Comparison of ENCODE assay signal across 12 mouse cellular contexts in the genomic region with DNA sequence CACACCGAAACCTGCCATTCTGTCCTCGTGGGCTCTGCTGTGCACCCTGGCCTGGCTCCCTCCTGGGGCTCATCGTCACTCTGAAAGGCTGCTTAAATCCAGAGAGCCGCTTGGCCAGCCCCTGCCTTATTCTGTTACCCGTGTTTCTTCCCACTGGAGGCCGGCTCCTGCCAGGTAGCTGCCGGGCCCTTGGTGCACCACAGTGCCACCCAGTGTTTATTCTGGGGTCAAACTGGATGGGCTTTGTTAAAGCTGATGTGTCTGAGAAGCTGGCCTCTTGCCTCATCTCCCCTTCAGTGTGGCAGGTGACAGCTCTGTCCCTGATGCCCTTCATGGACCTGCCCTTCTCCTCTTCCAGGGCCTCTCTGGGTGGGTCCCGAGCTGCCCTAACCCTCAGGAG.
DNase-seq lines count a peak whose midpoint lies in the region; ATAC-seq and TF ChIP-seq lines count a peak whose summit lies in the region.
"Had no signal": no experiment of that assay in that cellular context is flagged by ENCODE, and none has a peak within 500 bp of the region (broad histone marks: within the 10 kb centered on the region; RNA-seq: fewer than 3 reads in every experiment).

No protein-coding gene starts in this region.

- no peak overlapping the region for H3K4me2 ChIP-seq in midbrain, embryonic 13.5 days (replicated peaks)
- H3K4me2 ChIP-seq: heart, embryonic 13.5 days; liver, embryonic 13.5 days; neural tube, embryonic 12.5 days had no signal

- WGBS in midbrain, embryonic 13.5 days, result 56% methylated on average over 8 of the region's 8 CpGs

- no peak for ATAC-seq in midbrain, embryonic 13.5 days

- no peak overlapping the region for H3K9ac ChIP-seq in midbrain, embryonic 13.5 days (replicated peaks)
- H3K9ac ChIP-seq: heart, embryonic 13.5 days; liver, embryonic 13.5 days; neural tube, embryonic 12.5 days had no signal

- H3K27me3 ChIP-seq in midbrain, embryonic 13.5 days, result no peaks in the 10 kb centered on the region
- H3K27me3 ChIP-seq: liver, embryonic 13.5 days; neural tube, embryonic 12.5 days had no signal

- no peak overlapping the region for H3K27ac ChIP-seq in layer of hippocampus, adult 2 months
- peak overlapping the region; percentile 76 for H3K27ac ChIP-seq in midbrain, embryonic 13.5 days
- H3K27ac ChIP-seq: heart, embryonic 13.5 days; liver, embryonic 13.5 days; neural tube, embryonic 12.5 days had no signal

- peak; percentile 46 to 55 for DNase-seq in cerebellum, postnatal 10 days
- no peak for DNase-seq in cerebellum, adult 9-10 months
- DNase-seq in layer of hippocampus, adult 2 months (ENCODE audit: low spot score in 2 of 2), result no peak
- DNase-seq in layer of hippocampus, postnatal 10 days (ENCODE audit: low spot score in 2 of 2), result no peak
- DNase-seq in ZHBTc4 (ENCODE audit: low read depth, low spot score), result peak; percentile 67
- DNase-seq in thymus, postnatal 25 days, result no peak
- DNase-seq in thymus, postnatal 0 days (ENCODE audit: low spot score), result no peak
- DNase-seq: adrenal gland, postnatal 25 days; liver, embryonic 13.5 days had no signal

- H3K4me3 ChIP-seq in layer of hippocampus, adult 2 months, result no peak overlapping the region
- H3K4me3 ChIP-seq in midbrain, embryonic 13.5 days (replicated peaks), result no peak overlapping the region
- H3K4me3 ChIP-seq: heart, embryonic 13.5 days; liver, embryonic 13.5 days; neural tube, embryonic 12.5 days had no signal

- peak; percentile 60 for TF ChIP-seq CTCF in layer of hippocampus, adult 2 months (conservative IDR thresholded peaks at IDR 0.05)

- peaks cover 34% of the 10 kb centered on the region for H3K4me1 ChIP-seq in midbrain, embryonic 13.5 days (replicated peaks)

- H3K36me3 ChIP-seq in midbrain, embryonic 13.5 days, result peaks cover 35% of the 10 kb centered on the region
- H3K36me3 ChIP-seq: heart, embryonic 13.5 days; liver, embryonic 13.5 days had no signal

- 0 out of 2 replicates have a peak, but pooled peaks cover 4% of the 10 kb centered on the region for H3K9me3 ChIP-seq in midbrain, embryonic 13.5 days
- H3K9me3 ChIP-seq: heart, embryonic 13.5 days had no signal

Comparison
In these comparisons a context has a peak if more than half of its experiments do, and no peak if none do; other contexts are left out.
1. DNase-seq: peak in cerebellum, postnatal 10 days (2 of 2) and ZHBTc4 (single experiment); none in cerebellum, adult 9-10 months (single experiment), layer of hippocampus, adult 2 months (0 of 2), layer of hippocampus, postnatal 10 days (0 of 2), thymus, postnatal 25 days (single experiment) and thymus, postnatal 0 days (single experiment).